Mouse (Mus musculus): ENCODE data around the gene Cd69.
A peak's percentile ranks its signal among the peaks of the same experiment; 100 is the strongest.

Gene Cd69

DNA sequence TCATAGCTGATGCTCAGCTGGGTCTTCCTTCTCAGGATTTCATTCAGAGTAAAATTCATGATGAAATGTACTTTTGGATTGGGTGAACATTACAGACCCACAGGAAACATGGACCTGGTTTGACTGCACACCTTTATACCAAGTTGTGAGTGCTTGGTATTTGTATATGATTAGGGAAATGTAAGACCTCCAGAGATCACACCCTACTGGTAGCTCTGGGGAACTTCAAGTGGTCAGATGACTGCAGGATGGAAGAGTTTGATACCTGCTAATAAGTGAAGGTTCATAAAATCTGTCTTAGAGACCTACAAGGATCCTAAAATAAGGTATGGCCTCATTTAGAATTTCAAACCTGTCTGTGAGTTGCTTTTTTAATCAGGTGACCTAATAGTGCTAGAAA, 27.0 kb downstream of the Cd69 start:
- DNase-seq (ENCODE audit: low read depth, low spot score) = peak; percentile 44

DNA sequence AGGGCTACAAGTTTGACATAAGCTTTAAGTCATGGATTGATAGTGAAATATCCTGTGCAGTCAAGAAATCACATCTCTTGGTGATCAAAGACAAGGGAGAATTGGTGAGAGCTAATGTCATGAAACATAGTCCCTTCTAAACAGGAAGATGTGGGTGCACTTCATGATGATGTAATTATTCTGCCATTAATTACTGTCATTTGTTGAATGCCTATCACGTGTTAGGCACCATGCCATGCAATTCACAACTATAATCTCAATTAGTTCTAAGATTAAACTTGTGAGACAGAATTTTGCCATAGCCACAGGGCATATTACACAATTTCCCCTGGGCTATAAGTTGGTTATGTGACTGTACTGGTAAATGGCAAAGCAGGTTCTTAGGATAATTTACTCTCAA, 28.2 kb downstream of the Cd69 start:
- DNase-seq (ENCODE audit: low read depth, low spot score) = no peak

DNA sequence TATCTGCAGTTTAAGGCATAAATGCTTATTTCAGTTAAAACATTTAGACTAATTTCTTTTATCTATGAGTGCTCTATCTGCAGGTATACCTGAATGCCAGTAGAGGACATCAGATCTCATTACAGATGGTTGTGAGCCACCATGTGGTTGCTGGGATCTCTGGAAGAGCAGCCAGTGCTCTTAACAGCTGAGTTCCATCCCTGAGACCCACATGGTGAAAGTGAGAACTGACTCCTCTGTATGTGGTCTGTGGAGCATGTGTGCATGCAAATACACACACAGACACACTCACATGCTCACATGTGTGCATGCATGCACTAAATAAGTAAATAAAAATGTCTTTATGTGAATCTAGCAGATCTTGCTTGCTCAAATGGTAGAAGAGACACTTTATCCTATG, 29.4 kb downstream of the Cd69 start:
- no peak for DNase-seq (ENCODE audit: low read depth, low spot score)

DNA sequence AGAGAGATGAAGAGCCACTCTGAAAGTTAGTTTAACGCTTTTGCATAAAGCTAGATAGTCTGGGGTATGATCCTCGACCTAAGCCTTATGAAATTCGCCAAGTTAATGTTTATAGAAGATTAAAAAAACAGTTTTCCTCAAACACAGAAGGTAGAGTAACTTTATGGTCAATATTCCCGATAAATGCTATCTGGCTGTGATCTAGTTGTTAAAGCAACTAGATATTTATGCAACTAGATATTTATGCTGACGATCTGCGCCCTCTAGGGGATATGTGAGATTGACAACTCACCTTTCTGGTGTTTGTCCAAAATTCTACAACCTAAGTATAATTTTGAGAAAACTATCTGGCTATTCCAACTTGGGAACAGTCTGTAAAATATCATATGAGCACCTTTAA, 33.3 kb downstream of the Cd69 start:
- DNase-seq (ENCODE audit: low read depth, low spot score) = no peak

DNA sequence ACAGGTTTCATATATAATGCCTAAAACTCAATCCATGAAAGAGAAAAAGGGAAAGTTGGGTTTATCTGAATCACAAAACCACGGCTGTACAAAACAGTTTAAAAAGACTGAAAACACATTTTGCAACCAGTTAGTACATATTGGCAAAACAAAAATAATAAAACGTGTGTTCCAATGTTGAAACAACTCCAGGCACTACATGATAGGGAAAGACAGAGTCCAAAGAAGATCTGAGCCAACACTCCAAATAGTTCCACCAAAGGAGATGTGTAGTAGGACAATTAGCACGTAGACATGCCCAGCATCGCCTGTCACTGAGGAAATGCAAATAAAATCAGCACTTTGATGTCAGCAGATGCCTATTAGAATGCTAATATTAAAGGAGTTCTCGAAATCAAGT, 33.8 kb downstream of the Cd69 start:
- no peak for DNase-seq (ENCODE audit: low read depth, low spot score)

DNA sequence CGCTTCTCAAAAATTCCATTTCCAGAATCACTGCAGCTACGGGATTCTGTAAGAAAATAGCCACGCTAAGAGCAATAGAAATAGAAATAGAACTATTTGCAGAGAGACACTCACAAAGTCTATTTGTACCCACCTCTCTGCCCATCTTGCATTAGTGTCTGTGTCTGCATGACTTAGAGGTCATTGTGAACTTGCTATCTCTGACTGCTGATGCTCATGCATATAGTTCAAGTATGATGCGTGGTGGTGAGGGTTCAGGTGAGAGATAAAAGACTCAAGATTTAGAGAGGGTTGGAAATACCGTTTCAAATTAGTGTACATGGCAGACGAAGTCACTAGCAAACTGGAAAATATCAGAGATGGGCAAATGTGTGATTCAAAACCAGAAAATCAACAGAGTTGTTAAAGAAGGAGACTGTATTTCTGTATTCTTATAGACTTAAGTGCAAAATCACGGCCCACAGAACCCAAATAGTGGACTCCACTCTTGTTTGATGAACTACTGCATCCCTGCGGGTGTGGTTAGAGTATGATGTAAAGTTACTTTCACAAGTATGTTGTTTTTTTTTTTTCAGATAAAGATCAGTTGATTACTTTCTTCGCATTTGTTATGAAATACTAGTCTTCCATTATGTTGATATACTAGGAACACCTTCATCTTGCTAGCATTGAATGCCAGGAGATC, 35.5 kb downstream of the Cd69 start:
- DNase-seq (ENCODE audit: low read depth, low spot score) = no peak

DNA sequence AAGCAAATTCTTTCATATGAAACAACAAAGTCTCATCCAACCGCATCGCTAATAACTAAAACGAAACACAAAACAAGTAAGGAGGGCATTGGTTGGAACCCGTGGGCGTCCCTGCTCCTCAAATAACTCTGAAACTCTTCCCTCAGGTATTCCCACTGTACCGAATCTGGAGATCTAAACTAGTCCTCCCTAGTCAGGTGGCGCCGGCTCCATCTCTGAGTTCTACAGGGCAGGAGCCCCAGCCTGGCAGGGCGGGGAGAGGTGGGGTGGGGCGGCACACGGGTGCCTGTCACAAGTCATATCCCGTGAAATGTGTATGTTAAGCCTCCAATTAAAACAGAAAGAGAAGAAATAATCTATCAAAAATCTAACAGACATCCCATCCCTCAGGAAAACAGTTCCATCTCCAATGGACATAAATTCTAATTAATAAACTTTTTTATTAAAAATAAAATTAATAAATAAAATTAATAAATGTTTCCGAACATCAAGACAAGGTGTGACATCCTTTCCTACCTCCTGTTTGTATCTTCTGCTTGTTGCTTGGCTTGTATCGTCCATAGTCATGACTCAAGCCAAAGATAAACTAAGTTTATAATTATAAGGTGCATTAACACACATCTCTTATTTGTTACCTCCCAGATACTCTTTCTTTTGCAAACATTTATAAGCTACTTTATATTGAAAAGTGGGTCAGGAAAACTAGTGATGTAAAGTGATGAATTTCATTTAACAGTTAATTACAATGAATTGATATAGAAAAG, 36.8 kb downstream of the Cd69 start:
- peak; percentile 37 for DNase-seq (ENCODE audit: low read depth, low spot score)

DNA sequence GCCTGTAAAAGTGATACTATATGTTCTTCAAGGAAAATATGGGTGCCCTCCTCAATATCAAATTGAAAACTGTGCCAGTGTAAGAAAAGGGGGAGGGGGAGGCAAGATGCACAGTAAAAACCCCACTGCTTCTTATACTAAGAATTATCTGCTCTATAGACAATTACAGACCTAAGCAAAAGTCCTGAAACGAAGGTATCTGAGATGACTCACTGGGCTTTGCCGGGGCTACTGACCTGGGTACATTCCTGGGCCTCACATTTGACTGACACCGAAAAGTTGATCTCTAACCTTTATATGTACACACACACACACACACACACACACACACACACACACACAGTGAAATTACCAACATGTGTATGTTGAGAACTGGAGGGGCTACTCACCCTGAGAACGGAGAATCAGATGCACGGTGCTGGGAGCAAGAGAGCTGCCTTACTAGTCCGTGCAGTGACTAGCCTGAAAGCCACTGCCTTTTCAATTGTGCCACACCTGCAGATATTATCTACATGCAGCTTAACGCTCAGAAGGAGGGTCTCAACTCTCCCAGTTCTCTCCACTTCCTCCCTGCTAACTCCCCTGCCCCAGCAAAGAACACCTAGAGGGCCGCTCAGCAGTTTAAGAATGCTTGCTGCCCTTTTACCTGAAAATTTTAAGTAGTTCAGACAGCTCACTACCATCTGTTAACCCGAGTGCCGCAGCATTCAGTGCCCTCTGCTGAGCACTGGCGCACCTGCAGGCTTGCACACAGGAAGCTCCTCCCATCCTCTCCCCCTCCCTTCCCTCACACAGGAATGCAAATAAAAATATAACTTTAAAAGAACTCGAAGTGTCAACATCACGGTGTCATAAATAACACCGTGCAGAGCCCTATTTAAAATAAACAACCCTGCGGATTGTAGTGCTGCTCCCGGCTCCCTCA, 37.6 kb downstream of the Cd69 start:
- DNase-seq (ENCODE audit: low read depth, low spot score) = peak; percentile 84

DNA sequence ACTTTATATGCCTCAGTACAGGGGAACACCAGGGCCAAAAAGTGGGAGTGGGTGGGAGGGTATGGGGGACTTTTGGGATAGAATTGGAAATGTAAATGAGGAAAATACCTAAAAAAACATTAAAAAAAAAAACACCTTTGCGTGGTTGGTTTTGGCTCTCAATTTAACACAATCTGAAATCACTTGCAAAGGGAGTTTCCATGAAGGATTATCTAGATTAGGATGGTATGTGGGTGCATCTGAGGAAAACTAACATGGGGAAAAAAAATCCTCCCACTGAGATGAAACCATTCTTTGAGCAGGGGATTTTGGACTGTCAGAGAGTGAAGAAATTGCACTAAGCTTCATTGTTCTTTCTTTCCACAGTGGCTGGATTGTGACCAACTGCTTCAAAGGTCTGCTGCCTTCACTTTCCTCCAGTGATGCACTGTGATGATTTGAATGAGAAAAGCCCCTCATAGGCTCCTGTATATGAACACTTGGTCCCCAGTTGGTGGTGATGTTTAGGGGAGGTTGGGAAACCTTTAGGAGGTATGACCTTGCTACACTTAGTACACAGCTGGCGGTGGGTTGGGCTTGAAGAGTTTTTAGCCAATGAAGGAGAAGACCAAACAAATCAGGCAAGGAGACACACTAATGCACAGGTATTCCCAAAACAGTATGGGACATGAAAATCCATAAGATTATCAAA, 38.4 kb downstream of the Cd69 start:
- DNase-seq (ENCODE audit: low read depth, low spot score) = peak; percentile 18

DNA sequence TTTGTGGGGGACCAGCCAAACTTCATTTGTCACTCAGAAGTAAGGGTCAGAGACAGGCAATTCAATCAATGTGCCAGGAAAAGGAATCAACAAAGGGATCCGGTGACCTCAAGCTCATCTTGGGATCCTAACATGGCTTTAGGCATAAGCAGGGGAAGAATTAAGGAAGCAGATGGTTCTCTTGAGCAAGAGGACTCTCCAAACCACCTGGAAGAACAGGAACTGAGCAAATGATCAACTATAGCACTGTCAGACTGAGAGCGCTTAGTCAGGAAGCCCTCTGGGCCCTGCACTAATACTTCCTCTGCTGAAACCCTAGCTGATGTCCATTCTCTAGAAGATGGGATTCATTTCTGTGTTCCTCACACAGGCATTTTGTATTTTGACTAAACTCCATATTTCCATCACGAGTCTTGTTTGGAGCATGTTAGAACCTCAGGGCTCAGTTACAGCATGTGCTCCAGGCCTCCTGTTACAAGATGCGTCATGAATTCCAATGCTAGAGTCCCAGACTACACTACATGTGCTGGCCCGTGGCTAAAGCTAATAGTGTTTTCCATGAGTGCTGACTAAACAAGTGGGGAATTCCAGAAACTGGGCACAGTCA, 39.3 kb downstream of the Cd69 start:
- no peak for DNase-seq (ENCODE audit: low read depth, low spot score)

DNA sequence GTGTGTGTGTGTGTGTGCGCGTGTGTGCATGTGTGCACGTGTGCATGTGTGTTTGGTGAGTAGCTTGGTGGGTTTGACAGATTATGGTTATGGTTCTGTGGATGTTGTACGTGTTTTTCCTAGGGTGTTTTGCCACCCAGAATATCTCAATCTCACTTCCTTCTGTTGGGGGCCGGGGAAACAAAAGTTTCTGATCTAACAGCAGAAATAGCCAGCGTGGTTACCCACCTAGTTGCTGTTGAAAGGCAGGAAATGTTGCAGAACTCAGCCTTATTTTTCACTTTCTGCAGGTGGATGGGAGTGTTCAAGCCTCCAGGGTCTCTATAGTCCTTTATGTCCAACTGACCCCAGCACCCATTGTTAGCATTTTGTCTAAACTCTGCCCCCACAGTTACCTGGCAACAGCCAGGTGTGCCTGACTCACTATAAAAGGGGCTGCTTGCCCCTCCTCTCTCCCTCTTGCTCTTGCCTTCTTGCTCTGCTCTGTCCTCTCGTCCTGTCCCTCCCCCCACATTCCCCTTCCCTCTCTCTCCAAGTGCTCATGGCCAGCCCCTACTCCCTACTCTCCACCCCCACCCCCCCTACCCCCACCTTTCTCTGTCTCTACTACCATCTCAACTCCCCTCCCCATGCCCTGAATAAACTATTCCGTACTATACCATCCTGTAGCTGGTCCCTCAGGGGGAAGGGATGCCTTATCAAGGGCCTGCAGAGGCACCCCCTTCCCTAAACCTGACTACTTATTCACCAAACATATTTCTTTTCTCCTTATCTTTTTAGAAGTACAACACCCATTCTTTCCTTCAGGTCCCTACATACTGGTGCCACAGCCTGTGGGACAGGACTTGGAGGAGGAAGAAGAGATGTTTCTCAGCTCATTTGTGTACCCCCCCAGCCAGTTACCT, 40.5 kb downstream of the Cd69 start:
- DNase-seq (ENCODE audit: low read depth, low spot score) = peak; percentile 13

DNA sequence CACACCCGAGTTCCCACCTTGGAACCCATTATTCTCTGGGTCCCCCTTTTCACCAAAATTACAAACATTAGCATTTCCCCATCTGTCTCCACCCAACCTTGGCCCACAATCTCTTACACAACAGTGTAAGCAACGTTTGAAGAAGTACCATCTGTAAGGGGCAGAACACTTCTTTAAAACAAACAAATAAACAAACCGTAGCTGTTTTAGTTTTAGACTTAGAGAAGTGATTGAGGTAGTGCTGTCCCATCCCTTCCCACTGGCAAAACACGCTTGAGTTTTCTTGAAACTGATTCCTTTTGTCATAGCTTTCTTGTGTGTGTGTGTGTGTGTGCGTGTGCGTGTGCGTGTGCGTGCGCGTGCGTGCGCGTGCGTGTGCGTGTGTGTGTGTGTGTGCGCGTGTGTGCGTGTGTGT, 41.3 kb downstream of the Cd69 start:
- DNase-seq (ENCODE audit: low read depth, low spot score) = no peak

DNA sequence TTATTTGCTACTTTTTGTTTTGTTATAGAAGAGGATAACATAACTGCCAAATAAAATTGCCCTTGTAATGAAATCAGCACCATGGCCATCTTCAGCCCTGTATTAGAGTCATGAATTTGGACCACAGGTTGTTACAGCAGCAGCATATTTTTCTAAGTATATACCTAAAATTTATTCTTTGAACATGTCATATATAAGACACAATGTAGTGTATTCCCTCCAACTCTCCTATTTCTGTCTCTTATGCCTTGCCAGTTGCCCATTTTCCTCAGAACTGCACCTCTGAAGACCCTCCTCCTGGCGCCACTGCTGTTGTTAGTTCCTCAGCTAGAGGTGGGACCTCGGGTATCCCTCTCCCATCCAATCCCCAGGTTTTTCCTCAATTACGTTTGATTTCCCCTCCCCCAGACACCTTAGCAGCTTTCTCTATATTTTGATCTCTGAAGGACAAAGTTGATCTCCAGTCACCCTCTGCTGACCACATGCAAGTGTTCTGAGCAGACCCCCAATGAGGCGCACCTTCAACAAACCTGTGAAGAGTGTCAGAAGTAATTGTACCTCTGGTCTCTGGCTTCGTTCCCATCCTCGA, 41.8 kb downstream of the Cd69 start:
- DNase-seq (ENCODE audit: low read depth, low spot score) = no peak

DNA sequence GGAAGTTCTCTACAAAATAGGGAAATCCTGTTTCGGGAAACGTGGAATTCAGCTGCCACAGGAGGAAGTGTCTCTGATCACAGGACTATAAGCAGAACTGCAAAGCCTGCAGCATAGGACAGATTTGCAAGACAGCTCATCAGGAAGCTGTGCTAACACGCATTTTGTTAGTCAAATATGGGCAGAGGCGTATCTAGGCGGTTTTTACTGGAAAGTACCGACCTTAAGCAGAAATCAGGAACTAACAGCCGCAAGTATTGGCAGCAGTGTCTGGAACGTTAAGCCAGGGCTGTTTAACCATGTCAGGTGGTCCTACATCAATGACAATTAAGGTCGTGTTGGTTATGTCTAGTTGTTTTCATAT, 42.4 kb downstream of the Cd69 start:
- peak; percentile 67 for DNase-seq (ENCODE audit: low read depth, low spot score)

DNA sequence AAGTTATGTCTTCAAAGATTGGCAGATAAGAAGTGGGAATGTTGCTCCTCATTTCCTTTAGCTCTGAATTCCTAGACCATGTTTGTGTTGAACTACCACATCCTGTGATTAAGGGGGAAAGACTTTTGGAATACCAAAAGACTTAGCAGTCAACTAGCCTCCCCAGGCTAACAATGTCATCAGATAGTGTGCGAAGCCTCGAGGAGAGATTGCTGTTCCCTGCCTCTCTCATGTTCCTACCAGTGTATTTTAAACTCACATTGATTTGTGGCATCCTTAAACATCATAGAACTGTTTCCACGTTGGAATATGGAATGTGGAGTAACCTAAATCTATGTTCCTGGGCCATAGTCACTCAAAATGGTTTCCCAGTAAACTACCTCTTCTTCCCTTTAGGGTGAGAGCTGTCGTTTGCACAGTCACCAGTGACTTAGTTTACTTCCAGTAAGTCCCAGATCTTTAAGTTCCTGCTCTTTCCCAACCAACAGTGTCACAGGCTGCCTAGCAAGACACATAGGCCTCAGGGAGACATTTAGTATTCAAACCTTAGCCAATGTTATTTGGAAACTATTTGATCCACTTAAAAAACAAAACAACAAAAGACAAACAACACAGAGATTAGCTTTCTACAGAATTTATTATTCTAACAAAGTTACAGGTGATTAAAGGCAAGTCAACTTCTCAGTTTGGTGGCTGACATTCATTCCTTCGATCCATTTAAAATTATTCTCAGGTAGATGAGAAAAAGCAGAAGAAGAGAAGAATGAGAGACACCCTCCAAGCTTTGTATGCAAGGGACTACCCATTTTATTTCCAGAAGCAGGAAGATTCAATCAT, 43.0 kb downstream of the Cd69 start:
- DNase-seq (ENCODE audit: low read depth, low spot score) = no peak

DNA sequence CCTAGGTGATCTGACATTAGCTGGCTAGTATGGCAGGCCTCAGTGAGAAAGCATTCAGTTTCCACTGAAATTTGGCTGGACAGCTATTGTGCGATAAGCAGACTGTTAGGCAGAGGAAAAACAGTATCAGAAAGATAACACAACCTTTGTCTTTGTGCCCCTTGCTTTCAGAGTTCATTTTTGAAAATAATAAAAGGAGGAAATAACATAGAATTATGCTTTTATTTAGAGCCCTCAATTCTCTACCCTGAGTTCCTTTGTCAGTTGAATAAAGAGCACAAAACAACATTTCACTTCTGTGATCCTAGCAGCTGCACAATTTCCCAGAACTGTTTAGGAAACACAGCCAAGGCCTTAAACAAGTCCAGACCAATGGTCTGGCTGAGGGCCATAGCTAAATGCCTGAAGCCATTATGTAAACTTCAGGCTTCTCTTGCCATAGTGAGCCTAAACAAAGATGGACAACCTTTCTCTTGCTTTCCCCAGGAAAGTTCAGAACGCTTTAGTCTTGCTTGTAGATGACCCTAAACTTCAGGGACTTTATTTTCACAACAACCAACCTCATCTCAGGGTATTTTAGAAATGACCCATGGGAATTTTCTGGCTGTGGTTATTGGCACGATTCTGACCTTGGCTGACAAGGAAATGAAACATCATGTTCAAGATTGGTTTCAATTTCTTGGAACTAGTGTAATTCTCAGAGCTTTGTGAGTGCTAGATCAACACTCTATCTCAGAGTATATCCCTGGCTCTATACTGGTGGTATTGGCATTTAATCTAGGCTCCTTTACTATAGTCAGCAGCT, 45.3 kb downstream of the Cd69 start:
- DNase-seq (ENCODE audit: low read depth, low spot score) = no peak

DNA sequence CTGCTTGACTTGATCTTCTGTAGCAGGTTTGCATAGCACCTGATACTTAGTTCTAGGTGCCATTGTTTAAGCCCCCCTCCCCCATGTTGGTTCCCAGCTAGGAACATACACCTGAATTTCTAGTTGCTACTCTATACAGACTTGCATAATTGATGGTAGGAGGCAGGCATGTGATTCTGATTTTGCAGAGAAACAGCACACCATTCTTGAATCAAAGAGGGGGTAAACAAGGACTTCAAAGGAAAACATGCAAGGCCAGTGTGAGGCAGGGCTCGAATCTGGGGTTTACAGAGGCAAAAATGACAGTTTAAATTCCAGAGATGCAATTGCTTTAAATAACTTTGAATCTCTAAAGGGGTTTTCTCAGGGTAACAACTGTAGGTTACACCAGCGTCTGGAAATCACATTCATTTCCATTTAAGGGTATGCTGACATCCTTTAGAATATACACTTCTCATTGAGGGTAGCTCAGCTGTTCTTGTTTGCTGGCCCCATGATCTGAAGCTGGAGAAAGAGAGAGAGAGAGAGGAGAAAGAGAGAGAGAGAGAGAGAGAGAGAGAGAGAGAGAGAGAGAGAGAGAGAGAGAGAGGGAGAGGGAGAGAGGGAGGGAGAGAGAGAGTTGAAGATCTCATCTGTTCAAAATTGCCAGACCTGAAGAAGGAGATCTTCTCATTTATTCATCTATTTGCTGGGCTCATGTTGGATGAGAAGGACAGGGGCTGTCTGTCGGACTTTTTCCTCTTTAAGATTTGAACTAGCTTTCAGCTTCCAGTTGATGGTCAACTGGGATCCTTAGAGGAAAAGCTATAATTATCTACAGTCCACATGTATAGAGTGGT, 46.1 kb downstream of the Cd69 start:
- DNase-seq (ENCODE audit: low read depth, low spot score) = peak; percentile 30

Data from ZHBTc4 (cell line).